Mouse (Mus musculus) G1E (cell line): Measurements from ENCODE around the gene Gckr. TPM values are rescaled to one million over a fixed set of nuclear protein-coding genes. Genes with fewer than 3 reads are reported as not detected.

Source experiments
- ATAC-seq: 2 replicates; pipeline ENCODE4 v1.8.0; 2016; ENCODE audit warnings: mild to moderate bottlenecking; ENCODE audit not compliant: insufficient number of reproducible peaks, poor library complexity, low FRiP score, severe bottlenecking; ENCODE audit errors: extremely low read depth
- DNase-seq: peaks from one replicate; pipeline ENCODE4 v3.0.0; 2012; ENCODE audit warnings: low spot score
- H3K27me3 ChIP-seq: 2 replicates; pipeline ENCODE4 v1.6.1; 2012; ENCODE audit warnings: mild to moderate bottlenecking, low read length, inconsistent platforms; ENCODE audit not compliant: insufficient read depth
- H3K36me3 ChIP-seq: replicated peaks from 2 replicates; pipeline ENCODE3; 2012; ENCODE audit warnings: mild to moderate bottlenecking, inconsistent platforms
- H3K4me1 ChIP-seq: 2 replicates; pipeline ENCODE4 v1.6.1; 2012; ENCODE audit warnings: low read depth, low read length, inconsistent platforms, mixed read lengths; ENCODE audit not compliant: insufficient read depth
- H3K4me3 ChIP-seq: 2 replicates; pipeline ENCODE4 v1.5.1; 2012; ENCODE audit warnings: low read depth, mild to moderate bottlenecking, inconsistent platforms, low read length, moderate library complexity, mixed read lengths
- H3K9me3 ChIP-seq: replicated peaks from 2 replicates; pipeline ENCODE4 v1.6.1; 2012; ENCODE audit warnings: inconsistent platforms
- CTCF ChIP-seq: IDR thresholded peaks from 2 replicates; pipeline ENCODE4 v1.5.1; 2012; ENCODE audit warnings: low read depth, low read length, inconsistent platforms, mixed read lengths
- GATA1 ChIP-seq: IDR thresholded peaks from 2 replicates; pipeline ENCODE4 v1.6.1; 2012; ENCODE audit warnings: borderline replicate concordance, low read length, inconsistent platforms, mixed read lengths
- GATA2 ChIP-seq: IDR thresholded peaks from 2 replicates; pipeline ENCODE4 v1.6.1; 2012; ENCODE audit warnings: low read depth, low read length, inconsistent platforms, borderline replicate concordance
- POLR2AphosphoS5 ChIP-seq: IDR thresholded peaks from 2 replicates; pipeline ENCODE4 v1.6.1; 2012; ENCODE audit warnings: low read depth, low read length, inconsistent platforms; ENCODE audit not compliant: insufficient replicate concordance
- TAL1 ChIP-seq: conservative IDR thresholded peaks from 2 replicates; pipeline ENCODE4 v1.6.1; 2012; ENCODE audit warnings: low read depth, low read length, inconsistent platforms, mixed read lengths
- polyA plus RNA-seq: library from polyadenylated mRNA; stranded (reverse); fragments of >175 nt; gene quantifications from 2 replicates; pipeline ENCODE4 v1.2.3, GENCODE M21; 2012
- total RNA-seq, 2 experiments: library from RNA; stranded (forward) in 1 of 2; stranded (reverse) in 1 of 2; fragments of 200-1000 nt in 1 of 2; fragments of >200 nt in 1 of 2; fragmentation: Nextera tagmentation in 1 of 2; gene quantifications; 2 replicates each; pipeline ENCODE4 v1.2.3; 2014 to 2017

Gene Gckr
- total and polyA plus RNA-seq, 3 experiments: 0.05 to 0.23 TPM; not detected in 1

- no peak for DNase-seq
- H3K9me3 ChIP-seq: no peaks in the 10 kb centered on the region
- H3K4me1 ChIP-seq: no peaks in the 10 kb centered on the region
- no peaks in the 10 kb centered on the region for H3K27me3 ChIP-seq
- no peak overlapping the region for H3K4me3 ChIP-seq
- TF ChIP-seq GATA1 (no peak), GATA2 (no peak), CTCF (no peak), TAL1 (no peak), POLR2AphosphoS5 (no peak)
- no peaks in the 10 kb centered on the region for H3K36me3 ChIP-seq
- no peak for ATAC-seq
These were observed 63.7 kb downstream of the Gckr start for GRCm38 (mm10) chr5:31360955-31361354.

Other genes with a start within 250 kb of the Gckr start
Only the 20 nearest of the 24 such genes appear.
- gene Dnajc5g, start 191.2 kb upstream of the Gckr start, total RNA-seq (2014; fragmentation: Nextera tagmentation): not detected in 2 replicates
- not detected in 2 replicates for gene Dnajc5g, start 191.2 kb upstream of the Gckr start, total RNA-seq (2017)
- gene Dnajc5g, start 191.2 kb upstream of the Gckr start, polyA plus RNA-seq: not detected in 2 replicates
- not detected in 2 replicates for gene Slc30a3, start 189.2 kb upstream of the Gckr start, total RNA-seq (2014; fragmentation: Nextera tagmentation)
- 0.05 TPM in 1 of 2 replicates, not detected in the other for gene Slc30a3, start 189.2 kb upstream of the Gckr start, total RNA-seq (2017)
- gene Slc30a3, start 189.2 kb upstream of the Gckr start, polyA plus RNA-seq: not detected in 2 replicates
- gene Trim54, start 180.7 kb upstream of the Gckr start, total RNA-seq (2014; fragmentation: Nextera tagmentation): not detected in 2 replicates
- not detected in 2 replicates for gene Trim54, start 180.7 kb upstream of the Gckr start, total RNA-seq (2017)
- gene Trim54, start 180.7 kb upstream of the Gckr start, polyA plus RNA-seq: not detected in 2 replicates
- gene Ucn, start 158.6 kb upstream of the Gckr start, total RNA-seq (2014; fragmentation: Nextera tagmentation): not detected in 2 replicates
- not detected in 2 replicates for gene Ucn, start 158.6 kb upstream of the Gckr start, total RNA-seq (2017)
- not detected in 2 replicates for gene Ucn, start 158.6 kb upstream of the Gckr start, polyA plus RNA-seq
- gene Mpv17, start 143.2 kb upstream of the Gckr start, total RNA-seq (2014; fragmentation: Nextera tagmentation): 56.6 and 78.2 TPM in 2 replicates
- 69.8 and 70.3 TPM in 2 replicates for gene Mpv17, start 143.2 kb upstream of the Gckr start, total RNA-seq (2017)
- gene Mpv17, start 143.2 kb upstream of the Gckr start, polyA plus RNA-seq: 27.7 and 31.2 TPM in 2 replicates
- 5.4 and 7.1 TPM in 2 replicates for gene Gm29609, start 117.5 kb upstream of the Gckr start, total RNA-seq (2014; fragmentation: Nextera tagmentation)
- 2.8 and 4.4 TPM in 2 replicates for gene Gm29609, start 117.5 kb upstream of the Gckr start, total RNA-seq (2017)
- gene Gm29609, start 117.5 kb upstream of the Gckr start, polyA plus RNA-seq: 4.3 and 7.2 TPM in 2 replicates
- gene Gtf3c2, start 117.3 kb upstream of the Gckr start, total RNA-seq (2014; fragmentation: Nextera tagmentation): 161 and 164 TPM in 2 replicates
- 51.1 and 65.1 TPM in 2 replicates for gene Gtf3c2, start 117.3 kb upstream of the Gckr start, total RNA-seq (2017)
- 57.0 and 88.3 TPM in 2 replicates for gene Gtf3c2, start 117.3 kb upstream of the Gckr start, polyA plus RNA-seq
- gene Snx17, start 104.2 kb upstream of the Gckr start, total RNA-seq (2014; fragmentation: Nextera tagmentation): 35.3 and 42.8 TPM in 2 replicates
- 56.5 and 65.1 TPM in 2 replicates for gene Snx17, start 104.2 kb upstream of the Gckr start, total RNA-seq (2017)
- gene Snx17, start 104.2 kb upstream of the Gckr start, polyA plus RNA-seq: 36.0 and 37.0 TPM in 2 replicates
- gene Eif2b4, start 104.0 kb upstream of the Gckr start, total RNA-seq (2014; fragmentation: Nextera tagmentation): 43.3 and 104 TPM in 2 replicates
- gene Eif2b4, start 104.0 kb upstream of the Gckr start, total RNA-seq (2017): 43.6 and 49.3 TPM in 2 replicates
- 139 and 201 TPM in 2 replicates for gene Eif2b4, start 104.0 kb upstream of the Gckr start, polyA plus RNA-seq
- 9.4 and 12.2 TPM in 2 replicates for gene Zfp513, start 95.1 kb upstream of the Gckr start, total RNA-seq (2014; fragmentation: Nextera tagmentation)
- 7.0 and 7.6 TPM in 2 replicates for gene Zfp513, start 95.1 kb upstream of the Gckr start, total RNA-seq (2017)
- gene Zfp513, start 95.1 kb upstream of the Gckr start, polyA plus RNA-seq: 35.7 and 48.2 TPM in 2 replicates
- gene Ppm1g, start 76.8 kb upstream of the Gckr start, total RNA-seq (2014; fragmentation: Nextera tagmentation): 168 and 173 TPM in 2 replicates
- 158 and 176 TPM in 2 replicates for gene Ppm1g, start 76.8 kb upstream of the Gckr start, total RNA-seq (2017)
- 297 and 362 TPM in 2 replicates for gene Ppm1g, start 76.8 kb upstream of the Gckr start, polyA plus RNA-seq
- 38.2 and 49.6 TPM in 2 replicates for gene Nrbp1, start 56.6 kb upstream of the Gckr start, total RNA-seq (2014; fragmentation: Nextera tagmentation)
- gene Nrbp1, start 56.6 kb upstream of the Gckr start, total RNA-seq (2017): 76.8 and 77.1 TPM in 2 replicates
- 15.1 and 17.3 TPM in 2 replicates for gene Nrbp1, start 56.6 kb upstream of the Gckr start, polyA plus RNA-seq
- gene Gm9970, start 56.2 kb upstream of the Gckr start, total RNA-seq (2014; fragmentation: Nextera tagmentation): not detected in 2 replicates
- 0.29 TPM in 1 of 2 replicates, not detected in the other for gene Gm9970, start 56.2 kb upstream of the Gckr start, total RNA-seq (2017)
- 0.10 and 0.18 TPM in 2 replicates for gene Gm9970, start 56.2 kb upstream of the Gckr start, polyA plus RNA-seq
- 3.8 and 8.8 TPM in 2 replicates for gene Krtcap3, start 45.8 kb upstream of the Gckr start, total RNA-seq (2014; fragmentation: Nextera tagmentation)
- gene Krtcap3, start 45.8 kb upstream of the Gckr start, total RNA-seq (2017): 6.4 and 10.5 TPM in 2 replicates
- gene Krtcap3, start 45.8 kb upstream of the Gckr start, polyA plus RNA-seq: 9.4 and 11.8 TPM in 2 replicates
- gene Ift172, start 6.3 kb upstream of the Gckr start, total RNA-seq (2014; fragmentation: Nextera tagmentation): 19.0 and 21.5 TPM in 2 replicates
- gene Ift172, start 6.3 kb upstream of the Gckr start, total RNA-seq (2017): 24.2 and 24.3 TPM in 2 replicates
- 32.5 and 37.8 TPM in 2 replicates for gene Ift172, start 6.3 kb upstream of the Gckr start, polyA plus RNA-seq
- not detected in 2 replicates for gene Fndc4, start 1.4 kb upstream of the Gckr start, total RNA-seq (2014; fragmentation: Nextera tagmentation)
- 0.38 TPM in 1 of 2 replicates, not detected in the other for gene Fndc4, start 1.4 kb upstream of the Gckr start, total RNA-seq (2017)
- gene Fndc4, start 1.4 kb upstream of the Gckr start, polyA plus RNA-seq: not detected in 2 replicates
- gene Zfp512, start 155.0 kb downstream of the Gckr start, total RNA-seq (2014; fragmentation: Nextera tagmentation): 33.9 and 35.9 TPM in 2 replicates
- 40.8 and 58.4 TPM in 2 replicates for gene Zfp512, start 155.0 kb downstream of the Gckr start, total RNA-seq (2017)
- 9.0 and 12.4 TPM in 2 replicates for gene Zfp512, start 155.0 kb downstream of the Gckr start, polyA plus RNA-seq
- 0.34 TPM in 1 of 2 replicates, not detected in the other for gene 4930548H24Rik, start 188.3 kb downstream of the Gckr start, total RNA-seq (2014; fragmentation: Nextera tagmentation)
- gene 4930548H24Rik, start 188.3 kb downstream of the Gckr start, total RNA-seq (2017): 0.29 and 0.55 TPM in 2 replicates
- not detected in 2 replicates for gene 4930548H24Rik, start 188.3 kb downstream of the Gckr start, polyA plus RNA-seq
- 17.3 and 19.6 TPM in 2 replicates for gene Gpn1, start 197.3 kb downstream of the Gckr start, total RNA-seq (2014; fragmentation: Nextera tagmentation)
- gene Gpn1, start 197.3 kb downstream of the Gckr start, total RNA-seq (2017): 33.2 and 34.2 TPM in 2 replicates
- 34.0 and 35.5 TPM in 2 replicates for gene Gpn1, start 197.3 kb downstream of the Gckr start, polyA plus RNA-seq
- gene Slc4a1ap, start 229.6 kb downstream of the Gckr start, total RNA-seq (2014; fragmentation: Nextera tagmentation): 46.6 and 51.9 TPM in 2 replicates
- 41.3 and 54.4 TPM in 2 replicates for gene Slc4a1ap, start 229.6 kb downstream of the Gckr start, total RNA-seq (2017)
- 17.4 and 20.7 TPM in 2 replicates for gene Slc4a1ap, start 229.6 kb downstream of the Gckr start, polyA plus RNA-seq